Mouse (Mus musculus) kidney, embryonic 15.5 days (tissue): ENCODE measurements around the gene Ss18l2. TPM values are rescaled to one million over a fixed set of nuclear protein-coding genes. Genes with fewer than 3 reads are reported as not detected.

ENCODE experiments used
- ATAC-seq: fragments of 200-750 bp; cut with Nextera tagmentation; replicated peaks from 2 replicates; pipeline ENCODE4 v1.8.0; 2017; ENCODE audit warnings: moderate TSS enrichment; ENCODE audit not compliant: low FRiP score
- H3K27ac ChIP-seq: fragments of 300-500 bp; sonication (generic); 2 replicates; pipeline ENCODE4 v1.5.1; 2015; ENCODE audit warnings: mild to moderate bottlenecking, inconsistent platforms
- H3K27me3 ChIP-seq: fragments of 300-500 bp; sonication (generic); 2 replicates; pipeline ENCODE4 v1.6.1; 2015; ENCODE audit warnings: inconsistent platforms
- H3K36me3 ChIP-seq: fragments of 300-500 bp; sonication (generic); 2 replicates; pipeline ENCODE4 v1.6.1; 2015; ENCODE audit warnings: inconsistent platforms
- H3K4me1 ChIP-seq: fragments of 300-500 bp; sonication (generic); 2 replicates; pipeline ENCODE4 v1.6.1; 2015; ENCODE audit warnings: inconsistent platforms
- H3K4me2 ChIP-seq: fragments of 300-500 bp; sonication (generic); 2 replicates; pipeline ENCODE4 v1.6.1; 2015; ENCODE audit warnings: moderate library complexity, mild to moderate bottlenecking, inconsistent platforms
- H3K4me3 ChIP-seq: fragments of 300-500 bp; sonication (generic); replicated peaks from 2 replicates; pipeline ENCODE4 v1.5.1; 2015; ENCODE audit warnings: mild to moderate bottlenecking, inconsistent platforms
- H3K9ac ChIP-seq: fragments of 300-500 bp; sonication (generic); 2 replicates; pipeline ENCODE4 v1.6.1; 2015; ENCODE audit warnings: mild to moderate bottlenecking, inconsistent platforms
- H3K9me3 ChIP-seq: fragments of 300-500 bp; sonication (generic); replicated peaks from 2 replicates; pipeline ENCODE4 v1.6.1; 2016; ENCODE audit warnings: inconsistent platforms
- WGBS: fragments of 180-500 bp; shearing (Covaris S2); methylation state at CpG from one replicate; pipeline ENCODE4 v1.1.7; 2015; ENCODE audit warnings: mixed read lengths; 5-methylcytosine and 5-hydroxymethylcytosine counted together
- polyA plus RNA-seq: library from polyadenylated mRNA; unstranded; fragments of >200 nt; fragmentation: Nextera tagmentation; extraction: Ambion mirVana; gene quantifications from 2 replicates; pipeline ENCODE4 v1.2.1, GENCODE M21; 2015

Gene Ss18l2
- polyA plus RNA-seq, 1 experiment from 2014 or later = 113 TPM

- no peaks in the 10 kb centered on the region for H3K4me1 ChIP-seq
- 89% methylated on average over 6 of the region's 6 CpGs for WGBS
- H3K27me3 ChIP-seq = no peaks in the 10 kb centered on the region
- H3K27ac ChIP-seq = no peak overlapping the region
- no peak overlapping the region for H3K4me3 ChIP-seq
- ATAC-seq = no peak
- H3K9me3 ChIP-seq = no peaks in the 10 kb centered on the region
- peaks cover 71% of the 10 kb centered on the region for H3K36me3 ChIP-seq
- H3K9ac ChIP-seq = no peak overlapping the region
- no peak overlapping the region for H3K4me2 ChIP-seq
Observed at GRCm38 (mm10) chr9:121740490-121740889, 30.4 kb downstream of the Ss18l2 start.

- 87% methylated on average over 3 of the region's 3 CpGs for WGBS
- no peaks in the 10 kb centered on the region for H3K9me3 ChIP-seq
- H3K4me2 ChIP-seq = no peak overlapping the region
- no peak overlapping the region for H3K4me3 ChIP-seq
- H3K36me3 ChIP-seq = peaks cover 71% of the 10 kb centered on the region
- no peak overlapping the region for H3K27ac ChIP-seq
- no peak for ATAC-seq
- no peaks in the 10 kb centered on the region for H3K4me1 ChIP-seq
- no peak overlapping the region for H3K9ac ChIP-seq
- no peaks in the 10 kb centered on the region for H3K27me3 ChIP-seq
Observed at GRCm38 (mm10) chr9:121741168-121741567, 31.0 kb downstream of the Ss18l2 start.

GRCm38 (mm10) chr9:121744051-121744450 lies 33.9 kb downstream of the Ss18l2 start:
- Histone ChIP-seq H3K27me3 (no peaks in the 10 kb centered on the region), H3K9me3 (no peaks in the 10 kb centered on the region), H3K4me3 (no peak overlapping the region), H3K36me3 (peaks cover 91% of the 10 kb centered on the region), H3K4me1 (no peaks in the 10 kb centered on the region), H3K9ac (no peak overlapping the region), H3K4me2 (no peak overlapping the region), H3K27ac (no peak overlapping the region)
- no peak for ATAC-seq
- WGBS = 91% methylated on average over 8 of the region's 8 CpGs

GRCm38 (mm10) chr9:121752774-121753173 lies 42.6 kb downstream of the Ss18l2 start:
- peaks cover 93% of the 10 kb centered on the region for H3K36me3 ChIP-seq
- no peak overlapping the region for H3K4me2 ChIP-seq
- H3K9ac ChIP-seq = no peak overlapping the region
- WGBS = 95% methylated on average over 9 of the region's 9 CpGs
- no peaks in the 10 kb centered on the region for H3K9me3 ChIP-seq
- no peak overlapping the region for H3K4me3 ChIP-seq
- H3K27ac ChIP-seq = no peak overlapping the region
- ATAC-seq = no peak
- peaks cover 4% of the 10 kb centered on the region; the same call in 1 of the 2 replicates for H3K4me1 ChIP-seq
- no peaks in the 10 kb centered on the region for H3K27me3 ChIP-seq

- Histone ChIP-seq H3K36me3 (peaks cover 76% of the 10 kb centered on the region), H3K27ac (no peak overlapping the region), H3K9ac (no peak overlapping the region), H3K27me3 (no peaks in the 10 kb centered on the region), H3K4me3 (no peak overlapping the region), H3K4me2 (no peak overlapping the region), H3K9me3 (no peaks in the 10 kb centered on the region), H3K4me1 (peaks cover 18% of the 10 kb centered on the region)
- ATAC-seq = no peak
- WGBS = 96% methylated on average over 3 of the region's 3 CpGs
Observed at GRCm38 (mm10) chr9:121754624-121755023, 44.5 kb downstream of the Ss18l2 start.

- no peak overlapping the region for H3K27ac ChIP-seq
- H3K9ac ChIP-seq = no peak overlapping the region
- no peak overlapping the region for H3K4me2 ChIP-seq
- 84% methylated on average over 3 of the region's 3 CpGs for WGBS
- no peak overlapping the region for H3K4me3 ChIP-seq
- peaks cover 35% of the 10 kb centered on the region for H3K4me1 ChIP-seq
- no peaks in the 10 kb centered on the region for H3K27me3 ChIP-seq
- no peaks in the 10 kb centered on the region for H3K9me3 ChIP-seq
- ATAC-seq = no peak
- H3K36me3 ChIP-seq = peaks cover 54% of the 10 kb centered on the region
Observed at GRCm38 (mm10) chr9:121756785-121757184, 46.7 kb downstream of the Ss18l2 start.

GRCm38 (mm10) chr9:121757432-121757831 lies 47.3 kb downstream of the Ss18l2 start:
- H3K27ac ChIP-seq = no peak overlapping the region
- ATAC-seq = no peak
- no peaks in the 10 kb centered on the region for H3K9me3 ChIP-seq
- no peaks in the 10 kb centered on the region for H3K27me3 ChIP-seq
- H3K4me2 ChIP-seq = no peak overlapping the region
- H3K4me1 ChIP-seq = peaks cover 38% of the 10 kb centered on the region
- H3K9ac ChIP-seq = no peak overlapping the region
- no peak overlapping the region for H3K4me3 ChIP-seq
- peaks cover 50% of the 10 kb centered on the region for H3K36me3 ChIP-seq
- 60% methylated on average over 3 of the region's 3 CpGs for WGBS

GRCm38 (mm10) chr9:121757835-121758814 lies 48.0 kb downstream of the Ss18l2 start:
- ATAC-seq = no peak

GRCm38 (mm10) chr9:121759091-121760081 lies 49.3 kb downstream of the Ss18l2 start, which contains the start of gene Zfp651:
Gene Zfp651, plus strand, starts transcription at chr9:121759330.
- Histone ChIP-seq H3K4me3 (peak within 1 kb of the TSS; percentile 87), H3K4me2 (peak within 1 kb of the TSS; percentile 96), H3K27me3 (no peaks in the 10 kb centered on the region), H3K9ac (peak within 1 kb of the TSS; percentile 79), H3K27ac (peak within 1 kb of the TSS; percentile 91), H3K9me3 (no peaks in the 10 kb centered on the region), H3K4me1 (peaks cover 38% of the 10 kb centered on the region), H3K36me3 (peaks cover 51% of the 10 kb centered on the region)
- ATAC-seq = peak; percentile 83
- WGBS = under 1% methylated on average over 94 of the region's 97 CpGs

More at GRCm38 (mm10) chr9:121757835-121758814, 48.0 kb downstream of the Ss18l2 start:
- H3K9me3 ChIP-seq = no peaks in the 10 kb centered on the region
- peak overlapping the region; percentile 87 for H3K4me3 ChIP-seq
- peak overlapping the region; percentile 91 for H3K27ac ChIP-seq
- H3K27me3 ChIP-seq = no peaks in the 10 kb centered on the region
- peaks cover 52% of the 10 kb centered on the region for H3K36me3 ChIP-seq
- peak overlapping the region; percentile 96 for H3K4me2 ChIP-seq
- 49% methylated on average over 10 of the region's 10 CpGs for WGBS
- H3K4me1 ChIP-seq = peaks cover 38% of the 10 kb centered on the region
- H3K9ac ChIP-seq = peak overlapping the region; percentile 79; the same call in 1 of the 2 replicates

- peak overlapping the region; percentile 79 for H3K9ac ChIP-seq
- peaks cover 38% of the 10 kb centered on the region for H3K4me1 ChIP-seq
- H3K36me3 ChIP-seq = peaks cover 51% of the 10 kb centered on the region
- no peaks in the 10 kb centered on the region for H3K9me3 ChIP-seq
- H3K27me3 ChIP-seq = no peaks in the 10 kb centered on the region
- H3K4me3 ChIP-seq = peak overlapping the region; percentile 87
- H3K4me2 ChIP-seq = peak overlapping the region; percentile 96
- WGBS = 1% methylated on average over 43 of the region's 43 CpGs
- peak; percentile 70 for ATAC-seq
- H3K27ac ChIP-seq = peak overlapping the region; percentile 91
Observed at GRCm38 (mm10) chr9:121760271-121761090, 50.4 kb downstream of the Ss18l2 start.

- 71% methylated on average over 10 of the region's 10 CpGs for WGBS
- peaks cover 38% of the 10 kb centered on the region for H3K4me1 ChIP-seq
- peaks cover 51% of the 10 kb centered on the region for H3K36me3 ChIP-seq
- peak overlapping the region; percentile 91 for H3K27ac ChIP-seq
- peak overlapping the region; percentile 87 for H3K4me3 ChIP-seq
- no peak for ATAC-seq
- peak overlapping the region; percentile 79; the same call in 1 of the 2 replicates for H3K9ac ChIP-seq
- no peaks in the 10 kb centered on the region for H3K27me3 ChIP-seq
- no peaks in the 10 kb centered on the region for H3K9me3 ChIP-seq
- peak overlapping the region; percentile 96 for H3K4me2 ChIP-seq
Observed at GRCm38 (mm10) chr9:121761091-121761665, 51.0 kb downstream of the Ss18l2 start.
